9 mouse cellular contexts compared by ENCODE assay signal in genomic region chr6:137658426-137659088, GRCm38 (mm10). TPM values are rescaled to one million over a fixed set of nuclear protein-coding genes. Genes with fewer than 3 reads are reported as not detected.
DNase-seq lines count a peak whose midpoint lies in the region; ATAC-seq and TF ChIP-seq lines count a peak whose summit lies in the region.
"Had no signal": no experiment of that assay in that cellular context is flagged by ENCODE, and none has a peak within 500 bp of the region (broad histone marks: within the 10 kb centered on the region; RNA-seq: fewer than 3 reads in every experiment).

No protein-coding gene starts in this region.

- no peaks in the 10 kb centered on the region for H3K27me3 ChIP-seq in forebrain, embryonic 15.5 days
- no peaks in the 10 kb centered on the region for H3K27me3 ChIP-seq in forebrain, embryonic 10.5 days (ENCODE audit: poor library complexity, severe bottlenecking)
- H3K27me3 ChIP-seq in liver, adult 2 months (ENCODE audit: control insufficient read depth, insufficient read depth, low read length): no peaks in the 10 kb centered on the region
- H3K27me3 ChIP-seq in liver, embryonic 11.5 days (replicated peaks; ENCODE audit: control insufficient read depth, insufficient read depth, low read length): no peaks in the 10 kb centered on the region
- no peaks in the 10 kb centered on the region for H3K27me3 ChIP-seq in neural tube, embryonic 15.5 days (replicated peaks)

- no peak overlapping the region for H3K4me2 ChIP-seq in forebrain, embryonic 15.5 days (replicated peaks)
- no peak overlapping the region for H3K4me2 ChIP-seq in liver, embryonic 11.5 days
- H3K4me2 ChIP-seq in neural tube, embryonic 15.5 days: no peak overlapping the region

- no peak overlapping the region for H3K27ac ChIP-seq in forebrain, embryonic 15.5 days (replicated peaks)
- no peak overlapping the region for H3K27ac ChIP-seq in forebrain, embryonic 10.5 days
- H3K27ac ChIP-seq in liver, adult 2 months (replicated peaks; ENCODE audit: insufficient read depth, low read depth, low read length): no peak overlapping the region
- no peak overlapping the region for H3K27ac ChIP-seq in liver, embryonic 11.5 days (ENCODE audit: low read depth, low read length)
- H3K27ac ChIP-seq in bone marrow macrophage, adult 2 months (ENCODE audit: insufficient read depth, low read depth, low read length): no peak overlapping the region
- no peak overlapping the region for H3K27ac ChIP-seq in neural tube, embryonic 15.5 days (replicated peaks)

- DNase-seq in forebrain, embryonic 10.5 days (ENCODE audit: extremely low spot score, low spot score): no peak
- DNase-seq in liver, adult 2 months (ENCODE audit: extremely low read depth, low read depth, low spot score): no peak
- no peak for DNase-seq in liver, embryonic 11.5 days (ENCODE audit: low spot score)
- no peak for DNase-seq in natural killer cell, adult 2 months (ENCODE audit: low spot score in 2 of 2)
- DNase-seq: heart, postnatal 36 days had no signal

- peak; percentile 43; the same call in 1 of the 2 replicates for ATAC-seq in forebrain, embryonic 15.5 days (replicated peaks)
- ATAC-seq in liver, embryonic 11.5 days (replicated peaks; ENCODE audit: low FRiP score): no peak
- ATAC-seq in megakaryocyte-erythroid progenitor cell, adult 5-6 weeks (replicated peaks; ENCODE audit: low FRiP score, low TSS enrichment, poor library complexity, severe bottlenecking): peak; percentile 74
- no peak for ATAC-seq in neural tube, embryonic 15.5 days (ENCODE audit: low FRiP score)

- WGBS in forebrain, embryonic 15.5 days: 60% methylated on average over 12 of the region's 12 CpGs
- 78% methylated on average over 12 of the region's 12 CpGs for WGBS in forebrain, embryonic 10.5 days
- WGBS in liver, adult 2 months: 72% methylated on average over 12 of the region's 12 CpGs
- WGBS in liver, embryonic 11.5 days: 70% methylated on average over 12 of the region's 12 CpGs
- 81% methylated on average over 12 of the region's 12 CpGs for WGBS in neural tube, embryonic 15.5 days

- TF ChIP-seq POLR2A in liver, adult 2 months (IDR thresholded peaks at IDR 0.05; ENCODE audit: extremely low read depth, insufficient read depth, low read length): no peak
- no peak for TF ChIP-seq POLR2A in bone marrow macrophage, adult 2 months (IDR thresholded peaks at IDR 0.05; ENCODE audit: borderline replicate concordance, low read depth, low read length)

- H3K4me1 ChIP-seq in forebrain, embryonic 15.5 days: no peaks in the 10 kb centered on the region
- peaks cover 8% of the 10 kb centered on the region; the same call in 1 of the 2 replicates for H3K4me1 ChIP-seq in forebrain, embryonic 10.5 days
- H3K4me1 ChIP-seq in liver, adult 2 months (ENCODE audit: control insufficient read depth, insufficient read depth, low read length): no peaks in the 10 kb centered on the region
- no peaks in the 10 kb centered on the region for H3K4me1 ChIP-seq in liver, embryonic 11.5 days (replicated peaks; ENCODE audit: control insufficient read depth, insufficient read depth, low read length)
- H3K4me1 ChIP-seq in bone marrow macrophage, adult 2 months (ENCODE audit: control insufficient read depth, insufficient read depth, low read length): no peaks in the 10 kb centered on the region
- H3K4me1 ChIP-seq in neural tube, embryonic 15.5 days: no peaks in the 10 kb centered on the region

- peak; percentile 57 for TF ChIP-seq CTCF in liver, adult 2 months (IDR thresholded peaks at IDR 0.05; ENCODE audit: low read depth, low read length)
- peak; percentile 50 for TF ChIP-seq CTCF in bone marrow macrophage, adult 2 months (IDR thresholded peaks at IDR 0.05; ENCODE audit: low read depth, low read length)

- H3K36me3 ChIP-seq in forebrain, embryonic 15.5 days: no peaks in the 10 kb centered on the region
- no peaks in the 10 kb centered on the region for H3K36me3 ChIP-seq in forebrain, embryonic 10.5 days (replicated peaks)
- no peaks in the 10 kb centered on the region for H3K36me3 ChIP-seq in liver, adult 2 months (ENCODE audit: control insufficient read depth, insufficient read depth, low read length)
- H3K36me3 ChIP-seq in liver, embryonic 11.5 days (ENCODE audit: control insufficient read depth, insufficient read depth, low read length): no peaks in the 10 kb centered on the region
- no peaks in the 10 kb centered on the region for H3K36me3 ChIP-seq in neural tube, embryonic 15.5 days

- no peak overlapping the region for H3K4me3 ChIP-seq in forebrain, embryonic 15.5 days
- H3K4me3 ChIP-seq in forebrain, embryonic 10.5 days: no peak overlapping the region
- no peak overlapping the region for H3K4me3 ChIP-seq in liver, adult 2 months (ENCODE audit: insufficient read depth, low read depth, low read length)
- no peak overlapping the region for H3K4me3 ChIP-seq in liver, embryonic 11.5 days (ENCODE audit: low read depth, low read length)
- no peak overlapping the region for H3K4me3 ChIP-seq in bone marrow macrophage, adult 2 months (ENCODE audit: insufficient read depth, low read length)
- H3K4me3 ChIP-seq in neural tube, embryonic 15.5 days (replicated peaks): no peak overlapping the region

- H3K79me2 ChIP-seq in liver, adult 2 months (ENCODE audit: control insufficient read depth, insufficient read depth, low read length): no peaks in the 10 kb centered on the region

- H3K9me3 ChIP-seq in forebrain, embryonic 15.5 days: no peaks in the 10 kb centered on the region
- no peaks in the 10 kb centered on the region for H3K9me3 ChIP-seq in forebrain, embryonic 10.5 days
- H3K9me3 ChIP-seq in liver, embryonic 11.5 days (ENCODE audit: control insufficient read depth, low read length): no peaks in the 10 kb centered on the region
- no peaks in the 10 kb centered on the region for H3K9me3 ChIP-seq in neural tube, embryonic 15.5 days (replicated peaks)

- no peak overlapping the region for H3K9ac ChIP-seq in forebrain, embryonic 15.5 days (replicated peaks)
- no peak overlapping the region for H3K9ac ChIP-seq in liver, adult 2 months (ENCODE audit: low read depth, low read length)
- no peak overlapping the region for H3K9ac ChIP-seq in liver, embryonic 11.5 days (ENCODE audit: low read depth, low read length)
- no peak overlapping the region for H3K9ac ChIP-seq in neural tube, embryonic 15.5 days (replicated peaks)

RNA-seq across cellular contexts. Expression of gene Eps8, which starts 3.9 kb away (rescaled TPM):
- 12.6 and 14.2 TPM in 2 replicates for polyA plus RNA-seq in forebrain, embryonic 15.5 days (2015; fragmentation: Nextera tagmentation; extraction: Ambion mirVana)
- polyA plus RNA-seq in forebrain, embryonic 10.5 days (2016; fragmentation: Nextera tagmentation; extraction: Ambion mirVana): 6.8 and 8.7 TPM in 2 replicates
- 2.2 TPM in 2 replicates for total RNA-seq in liver, adult 2 months (2014; rRNA removed)
- polyA plus RNA-seq in liver, adult 2 months (2012; rRNA removed): 0.67 and 0.89 TPM in 2 replicates
- 2.5 and 2.7 TPM in 2 replicates for polyA plus RNA-seq in liver, embryonic 11.5 days (2014; fragmentation: Nextera tagmentation; extraction: Ambion mirVana)
- 6.2 and 9.0 TPM in 2 replicates for polyA plus RNA-seq in bone marrow macrophage, adult 2 months (2012; ENCODE audit: insufficient read depth, insufficient read length, missing spikeins)
- 0.69 and 0.92 TPM in 2 replicates for total RNA-seq in megakaryocyte-erythroid progenitor cell, adult 5-6 weeks (2014; fragmentation: Nextera tagmentation)
- 1.7 TPM in 1 of 2 replicates, not detected in the other for total RNA-seq in megakaryocyte-erythroid progenitor cell, adult 5-6 weeks (2017)
- 22.5 and 29.1 TPM in 2 replicates for polyA plus RNA-seq in neural tube, embryonic 15.5 days (2015; fragmentation: Nextera tagmentation; extraction: Ambion mirVana)

Comparison
In these comparisons a context has a peak if more than half of its experiments do, and no peak if none do; other contexts are left out.
1. ATAC-seq: peak in forebrain, embryonic 15.5 days (single experiment) and megakaryocyte-erythroid progenitor cell, adult 5-6 weeks (single experiment); none in liver, embryonic 11.5 days (single experiment) and neural tube, embryonic 15.5 days (single experiment).